Mouse (Mus musculus) kidney, adult 2 months (tissue): ENCODE measurements around the gene Fam72a. TPM values are rescaled to one million over a fixed set of nuclear protein-coding genes. Genes with fewer than 3 reads are reported as not detected.
A peak's percentile ranks its signal among the peaks of the same experiment; 100 is the strongest.

Experiments used
- DNase-seq: peaks from one replicate; pipeline ENCODE4 v3.0.0; 2021
- H3K27ac ChIP-seq: fragments of 200-500 bp; 2 replicates; pipeline ENCODE4 v1.5.1; 2012; ENCODE audit warnings: low read depth, low read length, control low read depth, inconsistent platforms; ENCODE audit not compliant: insufficient read depth
- H3K27me3 ChIP-seq: fragments of 200-500 bp; replicated peaks from 2 replicates; pipeline ENCODE4 v1.6.1; 2012; ENCODE audit warnings: mild to moderate bottlenecking, moderate library complexity, low read length, inconsistent platforms; ENCODE audit not compliant: control insufficient read depth, insufficient read depth
- H3K36me3 ChIP-seq: fragments of 200-500 bp; 2 replicates; pipeline ENCODE4 v1.6.1; 2012; ENCODE audit warnings: mild to moderate bottlenecking, moderate library complexity, low read length, inconsistent platforms; ENCODE audit not compliant: control insufficient read depth, insufficient read depth
- H3K4me1 ChIP-seq: fragments of 200-500 bp; 2 replicates; pipeline ENCODE4 v1.6.1; 2011; ENCODE audit warnings: low read length; ENCODE audit not compliant: control insufficient read depth, insufficient read depth
- H3K4me3 ChIP-seq: fragments of 200-500 bp; 2 replicates; pipeline ENCODE4 v1.5.1; 2011; ENCODE audit warnings: mild to moderate bottlenecking, low read depth, low read length, control low read depth; ENCODE audit not compliant: insufficient read depth
- CTCF ChIP-seq: fragments of 200-500 bp; conservative IDR thresholded peaks from 2 replicates; pipeline ENCODE4 v1.5.1; 2011; ENCODE audit warnings: low read depth, mild to moderate bottlenecking, control low read depth, low read length, moderate library complexity, mixed read lengths; ENCODE audit not compliant: insufficient read depth, insufficient read length
- POLR2A ChIP-seq: fragments of 200-500 bp; IDR thresholded peaks from one replicate; pipeline ENCODE4 v1.6.1; 2011; ENCODE audit warnings: low read depth, low read length, control low read depth
- WGBS: fragments of 180-500 bp; shearing (Covaris S2); methylation state at CpG from one replicate; pipeline ENCODE4 v1.1.7; 2018; 5-methylcytosine and 5-hydroxymethylcytosine counted together
- polyA plus RNA-seq: library from polyadenylated mRNA; depleted of rRNA; stranded (reverse); fragments of >200 nt; gene quantifications from 2 replicates; pipeline ENCODE4 v1.2.3, GENCODE M21; 2012; rRNA removed

The Fam72a gene
- polyA plus RNA-seq = 0.05 and 0.08 TPM in 2 replicates

GRCm38 (mm10) chr1:131527281-131528080 is at the start of gene Fam72a, which contains the start of gene Srgap2:
Fam72a (plus strand) TSS chr1:131527903.
Srgap2 (minus strand) TSS chr1:131527352.
- 0% methylated on average over 44 of the region's 44 CpGs for WGBS
- DNase-seq = peak; percentile 100
- Histone ChIP-seq H3K36me3 (no peaks in the 10 kb centered on the region), H3K4me3 (peak within 1 kb of the TSS; percentile 85), H3K27me3 (no peaks in the 10 kb centered on the region), H3K4me1 (peaks cover 10% of the 10 kb centered on the region), H3K27ac (peak within 1 kb of the TSS; percentile 86)
- TF ChIP-seq CTCF (no peak), POLR2A (peak; percentile 97)

- TF ChIP-seq CTCF (no peak), POLR2A (no peak)
- H3K4me1 ChIP-seq = peaks cover 14% of the 10 kb centered on the region; the same call in 1 of the 2 replicates
- H3K36me3 ChIP-seq = no peaks in the 10 kb centered on the region
- peak; percentile 80 for DNase-seq
- no peaks in the 10 kb centered on the region for H3K27me3 ChIP-seq
- H3K4me3 ChIP-seq = no peak overlapping the region
- H3K27ac ChIP-seq = peak overlapping the region; percentile 76; the same call in 1 of the 2 replicates
- WGBS = 26% methylated on average over 2 of the region's 2 CpGs
Measured at GRCm38 (mm10) chr1:131478770-131479305, 48.9 kb upstream of the Fam72a start.

GRCm38 (mm10) chr1:131481391-131481790 is 46.3 kb upstream of the Fam72a start:
- Histone ChIP-seq H3K27ac (no peak overlapping the region), H3K4me1 (peaks cover 14% of the 10 kb centered on the region; the same call in 1 of the 2 replicates), H3K27me3 (no peaks in the 10 kb centered on the region), H3K4me3 (no peak overlapping the region), H3K36me3 (no peaks in the 10 kb centered on the region)
- DNase-seq = no peak
- TF ChIP-seq CTCF = no peak
- TF ChIP-seq POLR2A = no peak

GRCm38 (mm10) chr1:131482242-131482641 is 45.5 kb upstream of the Fam72a start:
- no peaks in the 10 kb centered on the region for H3K27me3 ChIP-seq
- H3K4me1 ChIP-seq = peaks cover 16% of the 10 kb centered on the region; the same call in 1 of the 2 replicates
- 72% methylated on average over 3 of the region's 3 CpGs for WGBS
- H3K27ac ChIP-seq = no peak overlapping the region
- H3K36me3 ChIP-seq = no peaks in the 10 kb centered on the region
- DNase-seq = peak; percentile 65
- no peak overlapping the region for H3K4me3 ChIP-seq
- no peak for TF ChIP-seq POLR2A
- no peak for TF ChIP-seq CTCF

GRCm38 (mm10) chr1:131486094-131486850 is 41.4 kb upstream of the Fam72a start:
- DNase-seq = peak; percentile 52
- Histone ChIP-seq H3K27me3 (no peaks in the 10 kb centered on the region), H3K36me3 (no peaks in the 10 kb centered on the region), H3K27ac (no peak overlapping the region), H3K4me3 (no peak overlapping the region), H3K4me1 (peaks cover 8% of the 10 kb centered on the region; the same call in 1 of the 2 replicates)
- TF ChIP-seq CTCF (no peak), POLR2A (no peak)
- whole genome bisulfite sequencing = 51% methylated on average over 5 of the region's 5 CpGs

GRCm38 (mm10) chr1:131489312-131489711 is 38.4 kb upstream of the Fam72a start:
- 56% methylated on average over 3 of the region's 3 CpGs for WGBS
- Histone ChIP-seq H3K27ac (no peak overlapping the region), H3K4me1 (peaks cover 10% of the 10 kb centered on the region), H3K4me3 (no peak overlapping the region), H3K36me3 (no peaks in the 10 kb centered on the region), H3K27me3 (no peaks in the 10 kb centered on the region)
- peak; percentile 63 for DNase-seq
- no peak for TF ChIP-seq CTCF
- TF ChIP-seq POLR2A = no peak
